Mouse (Mus musculus): ENCODE results near the gene Loxl1. TPM values are rescaled to one million over a fixed set of nuclear protein-coding genes. Genes with fewer than 3 reads are reported as not detected.
"Not testable (repeated sequence)": the region's sequence is repeated elsewhere in the genome, so short reads cannot be mapped to it uniquely, and the experiment has no call there.

Gene Loxl1
- polyA plus RNA-seq, 1 experiment from 2014 or later: 9.2 TPM

- 49% methylated on average over 8 of the region's 8 CpGs for WGBS
- Histone ChIP-seq H3K9ac (ENCODE audit: low read length) (no peak overlapping the region), H3K27ac (ENCODE audit: low read depth, low read length) (no peak overlapping the region), H3K36me3 (ENCODE audit: control insufficient read depth, insufficient read depth, low read length) (no peaks in the 10 kb centered on the region), H3K4me2 (ENCODE audit: low read length) (no peak overlapping the region), H3K4me3 (ENCODE audit: low read depth, low read length) (no peak overlapping the region), H3K4me1 (ENCODE audit: control insufficient read depth, insufficient read depth, low read length) (no peaks in the 10 kb centered on the region), H3K27me3 (replicated peaks; ENCODE audit: control insufficient read depth, insufficient read depth, low read length) (no peaks in the 10 kb centered on the region), H3K9me3 (replicated peaks; ENCODE audit: control insufficient read depth, low read length) (no peaks in the 10 kb centered on the region)
- DNase-seq (ENCODE audit: low spot score) (peak; percentile 45), ATAC-seq (no peak)
Measured at GRCm38 (mm10) chr9:58275115-58275774, 37.7 kb downstream of the Loxl1 start.

- ATAC-seq (no peak), DNase-seq (ENCODE audit: low spot score) (no peak)
- no peaks in the 10 kb centered on the region for H3K4me1 ChIP-seq (ENCODE audit: control insufficient read depth, insufficient read depth, low read length)
- 40% methylated on average over 3 of the region's 3 CpGs for WGBS
- no peak overlapping the region for H3K27ac ChIP-seq (ENCODE audit: low read depth, low read length)
- no peaks in the 10 kb centered on the region for H3K36me3 ChIP-seq (ENCODE audit: control insufficient read depth, insufficient read depth, low read length)
- H3K27me3 ChIP-seq (replicated peaks; ENCODE audit: control insufficient read depth, insufficient read depth, low read length): no peaks in the 10 kb centered on the region
- no peaks in the 10 kb centered on the region for H3K9me3 ChIP-seq (replicated peaks; ENCODE audit: control insufficient read depth, low read length)
- H3K4me3 ChIP-seq (ENCODE audit: low read depth, low read length): no peak overlapping the region
- H3K9ac ChIP-seq (ENCODE audit: low read length): no peak overlapping the region
- H3K4me2 ChIP-seq (ENCODE audit: low read length): no peak overlapping the region
Measured at GRCm38 (mm10) chr9:58274626-58275025, 38.4 kb downstream of the Loxl1 start.

GRCm38 (mm10) chr9:58274101-58274604, 38.8 kb downstream of the Loxl1 start:
- H3K9me3 ChIP-seq (replicated peaks; ENCODE audit: control insufficient read depth, low read length): no peaks in the 10 kb centered on the region
- ATAC-seq (no peak), DNase-seq (ENCODE audit: low spot score) (no peak)
- no peaks in the 10 kb centered on the region for H3K27me3 ChIP-seq (replicated peaks; ENCODE audit: control insufficient read depth, insufficient read depth, low read length)
- no peak overlapping the region for H3K9ac ChIP-seq (ENCODE audit: low read length)
- H3K4me3 ChIP-seq (ENCODE audit: low read depth, low read length): no peak overlapping the region
- no peaks in the 10 kb centered on the region for H3K4me1 ChIP-seq (ENCODE audit: control insufficient read depth, insufficient read depth, low read length)
- no peak overlapping the region for H3K4me2 ChIP-seq (ENCODE audit: low read length)
- no peak overlapping the region for H3K27ac ChIP-seq (ENCODE audit: low read depth, low read length)
- 81% methylated on average over 7 of the region's 7 CpGs for WGBS
- H3K36me3 ChIP-seq (ENCODE audit: control insufficient read depth, insufficient read depth, low read length): no peaks in the 10 kb centered on the region

- DNase-seq (ENCODE audit: low spot score) (no peak), ATAC-seq (no peak)
- no peak overlapping the region for H3K9ac ChIP-seq (ENCODE audit: low read length)
- H3K4me3 ChIP-seq (ENCODE audit: low read depth, low read length): no peak overlapping the region
- H3K27me3 ChIP-seq (replicated peaks; ENCODE audit: control insufficient read depth, insufficient read depth, low read length): no peaks in the 10 kb centered on the region
- H3K36me3 ChIP-seq (ENCODE audit: control insufficient read depth, insufficient read depth, low read length): no peaks in the 10 kb centered on the region
- no peak overlapping the region for H3K4me2 ChIP-seq (ENCODE audit: low read length)
- no peaks in the 10 kb centered on the region for H3K4me1 ChIP-seq (ENCODE audit: control insufficient read depth, insufficient read depth, low read length)
- 75% methylated on average over 9 of the region's 9 CpGs for WGBS
- no peak overlapping the region for H3K27ac ChIP-seq (ENCODE audit: low read depth, low read length)
- no peaks in the 10 kb centered on the region for H3K9me3 ChIP-seq (replicated peaks; ENCODE audit: control insufficient read depth, low read length)
Measured at GRCm38 (mm10) chr9:58272855-58273254, 40.1 kb downstream of the Loxl1 start.

- ATAC-seq (no peak), DNase-seq (ENCODE audit: low spot score) (no peak)
- WGBS: 79% methylated on average over 2 of the region's 2 CpGs
Measured at GRCm38 (mm10) chr9:58272068-58272541, 40.9 kb downstream of the Loxl1 start.

GRCm38 (mm10) chr9:58271551-58271950, 41.4 kb downstream of the Loxl1 start:
- H3K4me1 ChIP-seq (ENCODE audit: control insufficient read depth, insufficient read depth, low read length); H3K9me3 ChIP-seq (replicated peaks; ENCODE audit: control insufficient read depth, low read length); ATAC-seq; H3K36me3 ChIP-seq (ENCODE audit: control insufficient read depth, insufficient read depth, low read length); H3K27ac ChIP-seq (ENCODE audit: low read depth, low read length); H3K4me3 ChIP-seq (ENCODE audit: low read depth, low read length); H3K4me2 ChIP-seq (ENCODE audit: low read length); DNase-seq (ENCODE audit: low spot score); H3K27me3 ChIP-seq (replicated peaks; ENCODE audit: control insufficient read depth, insufficient read depth, low read length); H3K9ac ChIP-seq (ENCODE audit: low read length): not testable (repeated sequence)
- 94% methylated on average over 9 of the region's 9 CpGs for WGBS

More at GRCm38 (mm10) chr9:58272068-58272541, 40.9 kb downstream of the Loxl1 start:
- no peak overlapping the region for H3K4me2 ChIP-seq (ENCODE audit: low read length)
- no peak overlapping the region for H3K27ac ChIP-seq (ENCODE audit: low read depth, low read length)
- H3K36me3 ChIP-seq (ENCODE audit: control insufficient read depth, insufficient read depth, low read length): no peaks in the 10 kb centered on the region
- H3K4me3 ChIP-seq (ENCODE audit: low read depth, low read length): no peak overlapping the region
- H3K27me3 ChIP-seq (replicated peaks; ENCODE audit: control insufficient read depth, insufficient read depth, low read length): no peaks in the 10 kb centered on the region
- H3K9ac ChIP-seq (ENCODE audit: low read length): no peak overlapping the region
- no peaks in the 10 kb centered on the region for H3K4me1 ChIP-seq (ENCODE audit: control insufficient read depth, insufficient read depth, low read length)
- no peaks in the 10 kb centered on the region for H3K9me3 ChIP-seq (replicated peaks; ENCODE audit: control insufficient read depth, low read length)

- DNase-seq (ENCODE audit: low spot score) (no peak), ATAC-seq (no peak)
- Histone ChIP-seq H3K4me1 (ENCODE audit: control insufficient read depth, insufficient read depth, low read length) (no peaks in the 10 kb centered on the region), H3K27ac (ENCODE audit: low read depth, low read length) (no peak overlapping the region), H3K4me2 (ENCODE audit: low read length) (no peak overlapping the region), H3K36me3 (ENCODE audit: control insufficient read depth, insufficient read depth, low read length) (no peaks in the 10 kb centered on the region), H3K27me3 (replicated peaks; ENCODE audit: control insufficient read depth, insufficient read depth, low read length) (no peaks in the 10 kb centered on the region), H3K9me3 (replicated peaks; ENCODE audit: control insufficient read depth, low read length) (no peaks in the 10 kb centered on the region), H3K4me3 (ENCODE audit: low read depth, low read length) (no peak overlapping the region), H3K9ac (ENCODE audit: low read length) (no peak overlapping the region)
- WGBS: 91% methylated on average over 3 of the region's 3 CpGs
Measured at GRCm38 (mm10) chr9:58271109-58271508, 41.9 kb downstream of the Loxl1 start.

GRCm38 (mm10) chr9:58270081-58270480, 42.9 kb downstream of the Loxl1 start:
- no peaks in the 10 kb centered on the region for H3K4me1 ChIP-seq (ENCODE audit: control insufficient read depth, insufficient read depth, low read length)
- no peak overlapping the region for H3K9ac ChIP-seq (ENCODE audit: low read length)
- ATAC-seq: no peak
- no peaks in the 10 kb centered on the region for H3K9me3 ChIP-seq (replicated peaks; ENCODE audit: control insufficient read depth, low read length)
- no peak for DNase-seq (ENCODE audit: low spot score)
- H3K36me3 ChIP-seq (ENCODE audit: control insufficient read depth, insufficient read depth, low read length): no peaks in the 10 kb centered on the region
- 69% methylated on average over 3 of the region's 3 CpGs for WGBS
- no peaks in the 10 kb centered on the region for H3K27me3 ChIP-seq (replicated peaks; ENCODE audit: control insufficient read depth, insufficient read depth, low read length)
- no peak overlapping the region for H3K4me3 ChIP-seq (ENCODE audit: low read depth, low read length)
- H3K27ac ChIP-seq (ENCODE audit: low read depth, low read length): no peak overlapping the region
- no peak overlapping the region for H3K4me2 ChIP-seq (ENCODE audit: low read length)

Measured in forebrain, embryonic 14.5 days (tissue).